Mouse (Mus musculus): Measurements from ENCODE around the gene Drap1.
"Not testable (repeated sequence)": the region's sequence is repeated elsewhere in the genome, so short reads cannot be mapped to it uniquely, and the experiment has no call there.

Drap1 gene

GRCm38 (mm10) chr19:5419630-5420029 is 5.1 kb downstream of the Drap1 start:
- DNase-seq (ENCODE audit: low read depth), result no peak

DNA sequence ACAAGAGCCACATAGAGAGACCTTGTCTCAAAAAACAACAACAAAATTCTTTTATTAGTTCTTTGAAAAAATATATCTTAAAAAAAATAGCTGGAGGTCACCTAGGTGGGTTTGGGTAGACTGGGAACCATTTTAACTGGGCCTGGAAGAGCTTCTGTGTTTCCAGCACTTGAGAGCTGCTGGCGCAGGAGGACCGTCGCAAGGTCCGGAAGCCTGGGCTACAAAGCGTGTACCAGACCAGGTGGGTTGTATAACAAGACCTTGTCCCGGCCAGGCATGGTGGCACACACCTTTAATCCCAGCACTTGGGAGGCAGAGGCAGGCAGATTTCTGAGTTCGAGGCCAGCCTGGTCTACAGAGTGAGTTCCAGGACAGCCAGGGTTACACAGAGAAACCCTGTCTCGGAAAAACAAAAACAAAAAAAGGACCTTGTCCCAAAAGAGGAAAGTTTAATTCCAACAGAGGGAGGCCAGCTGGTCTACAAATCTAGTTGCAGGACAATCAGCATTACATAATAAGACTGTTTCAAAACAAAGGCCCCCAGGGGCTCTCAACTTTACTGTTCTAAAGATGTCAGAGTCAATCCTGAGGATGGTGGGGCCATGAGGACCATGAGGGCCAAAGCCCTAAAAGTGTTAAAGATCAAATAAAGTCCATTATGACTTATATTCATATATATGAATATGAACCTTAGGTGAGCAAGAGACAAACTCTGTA is 5.9 kb downstream of the Drap1 start:
- no peak for DNase-seq (ENCODE audit: low read depth)

- DNase-seq (ENCODE audit: low read depth), result no peak
Observed at GRCm38 (mm10) chr19:5414534-5414957, 10.2 kb downstream of the Drap1 start.

DNA sequence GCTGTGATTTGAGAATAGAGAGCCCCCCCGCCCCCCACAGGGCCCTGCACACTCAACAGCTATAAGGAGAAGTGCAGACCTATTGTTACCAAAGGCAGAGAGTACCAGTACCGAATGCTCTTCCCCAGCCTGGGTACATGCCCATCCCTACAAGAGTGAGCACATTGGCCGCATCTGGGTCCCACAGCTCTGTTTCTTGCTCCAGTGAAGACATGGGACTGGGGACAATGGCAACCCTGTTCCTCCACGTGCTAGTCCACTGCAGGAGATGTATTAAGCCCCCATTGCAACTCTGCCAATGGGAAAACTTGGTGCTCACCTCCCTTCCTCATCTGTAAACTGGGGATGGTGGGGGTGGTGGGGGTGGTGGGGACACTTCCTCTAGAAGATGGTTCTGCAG is 10.9 kb downstream of the Drap1 start:
- no peak for DNase-seq (ENCODE audit: low read depth)

DNA sequence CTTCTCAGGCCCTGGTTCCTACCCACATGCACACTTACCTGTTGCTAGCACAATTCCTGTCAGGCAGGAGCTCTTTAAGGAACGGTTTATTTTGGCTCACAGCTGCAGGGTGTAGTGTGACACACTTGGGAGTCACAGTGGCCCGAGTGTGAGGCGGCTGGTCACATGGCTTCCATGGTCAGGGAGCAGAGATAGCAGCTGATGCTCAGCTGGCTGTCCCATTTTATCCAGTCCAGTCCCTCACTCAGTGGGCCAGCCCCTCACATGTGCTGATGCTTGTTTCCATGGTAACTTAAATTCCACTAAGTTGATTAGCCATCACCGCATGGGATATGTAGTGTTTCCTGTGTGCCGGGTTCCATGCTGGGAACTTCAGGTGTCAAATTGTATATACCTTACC is 12.8 kb downstream of the Drap1 start:
- no peak for DNase-seq (ENCODE audit: low read depth)

GRCm38 (mm10) chr19:5410641-5411040 is 14.1 kb downstream of the Drap1 start:
- no peak for DNase-seq (ENCODE audit: low read depth)

- peak; percentile 91 for DNase-seq (ENCODE audit: low read depth)
Observed at GRCm38 (mm10) chr19:5409068-5409467, 15.7 kb downstream of the Drap1 start.

DNA sequence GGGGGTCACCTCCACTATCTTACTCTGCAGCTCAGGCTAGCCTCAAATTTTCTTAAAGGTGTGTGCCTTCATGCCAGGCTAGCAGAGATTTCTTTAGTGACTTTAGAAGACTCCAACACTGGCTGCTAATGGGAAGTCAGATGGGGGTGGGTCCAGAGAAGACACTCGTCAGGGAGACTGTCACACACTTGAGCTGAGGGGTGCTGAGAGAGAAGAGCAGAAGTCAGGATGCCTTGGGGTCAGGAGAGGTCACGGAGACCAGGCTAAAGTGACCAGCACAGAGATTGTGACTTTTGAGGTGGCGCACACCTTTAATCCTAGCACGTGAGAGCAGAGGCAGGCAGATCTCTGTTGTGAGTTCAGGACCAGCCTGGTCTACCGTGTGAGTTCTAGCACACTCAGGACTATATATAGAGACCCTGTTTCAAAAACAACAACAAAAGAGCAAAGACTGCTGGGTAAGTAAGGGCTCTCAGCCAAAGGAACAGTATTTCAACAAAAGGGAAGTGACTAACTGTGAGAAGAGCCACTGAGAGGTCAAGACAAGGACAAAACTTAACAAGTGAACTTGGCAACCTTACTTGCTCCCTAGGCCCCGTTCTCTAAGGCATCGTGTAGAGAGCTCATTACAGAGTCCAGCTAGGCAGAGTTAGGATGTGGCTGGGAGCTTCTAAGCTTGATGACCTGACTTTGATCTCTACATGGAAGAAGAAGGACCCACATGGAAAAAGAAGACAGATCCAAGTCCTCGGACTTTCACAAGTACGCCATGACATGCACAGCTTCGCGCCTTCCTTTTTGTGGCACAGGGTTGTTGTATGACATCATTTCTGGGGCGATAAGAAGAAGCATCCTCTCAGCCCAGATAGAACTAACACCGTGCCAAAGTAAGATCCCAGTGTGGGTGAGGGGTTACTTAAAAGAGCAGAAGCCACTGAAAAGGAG is 16.4 kb downstream of the Drap1 start:
- DNase-seq (ENCODE audit: low read depth), result peak; percentile 36

DNA sequence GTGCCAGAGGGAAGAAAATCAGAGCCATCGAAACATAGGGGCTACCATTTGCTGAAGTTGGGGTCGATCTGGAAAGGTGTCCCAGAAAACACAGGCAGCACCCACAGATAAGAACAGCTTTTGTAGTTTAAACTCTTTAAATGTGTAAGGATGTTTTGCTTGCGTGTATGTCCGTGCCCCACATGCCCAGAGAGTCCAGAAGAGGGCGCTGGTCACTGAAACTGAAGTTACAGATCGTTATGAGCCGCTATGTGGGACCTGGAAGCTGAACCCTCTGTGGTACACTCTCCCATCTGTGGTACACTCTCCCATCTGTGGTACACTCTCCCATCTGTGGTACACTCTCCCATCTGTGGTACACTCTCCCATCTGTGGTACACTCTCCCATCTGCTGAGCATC is 17.6 kb downstream of the Drap1 start:
- DNase-seq (ENCODE audit: low read depth), result no peak

DNA sequence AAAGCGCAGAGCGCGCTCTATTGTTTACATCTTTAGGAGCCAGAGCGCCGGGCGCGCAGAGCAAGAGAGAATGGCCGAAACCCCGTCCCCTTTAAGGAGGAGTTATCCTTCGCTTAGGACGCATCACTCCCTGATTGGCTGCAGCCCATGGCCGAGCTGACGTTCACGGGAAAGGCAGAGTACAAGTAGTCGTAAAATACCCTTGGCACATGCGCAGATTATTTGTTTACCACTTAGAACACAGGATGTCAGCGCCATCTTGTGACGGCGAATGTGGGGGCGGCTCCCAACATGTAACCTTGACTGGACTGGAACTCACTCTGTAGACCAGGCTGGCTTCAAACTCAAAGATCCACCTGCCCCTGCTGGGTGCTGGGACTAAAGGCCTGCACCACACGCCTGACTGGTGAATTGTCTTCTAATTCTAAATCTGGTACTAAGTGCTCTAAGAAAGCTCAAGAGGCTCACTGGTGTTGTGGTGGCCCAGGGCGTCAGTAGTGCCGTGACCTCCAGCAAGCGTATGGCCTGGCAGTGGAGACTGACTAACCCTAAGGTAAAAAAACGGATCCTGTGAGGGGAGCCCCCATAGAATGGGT is 18.1 kb downstream of the Drap1 start:
- not testable (repeated sequence) for DNase-seq (ENCODE audit: low read depth)

DNA sequence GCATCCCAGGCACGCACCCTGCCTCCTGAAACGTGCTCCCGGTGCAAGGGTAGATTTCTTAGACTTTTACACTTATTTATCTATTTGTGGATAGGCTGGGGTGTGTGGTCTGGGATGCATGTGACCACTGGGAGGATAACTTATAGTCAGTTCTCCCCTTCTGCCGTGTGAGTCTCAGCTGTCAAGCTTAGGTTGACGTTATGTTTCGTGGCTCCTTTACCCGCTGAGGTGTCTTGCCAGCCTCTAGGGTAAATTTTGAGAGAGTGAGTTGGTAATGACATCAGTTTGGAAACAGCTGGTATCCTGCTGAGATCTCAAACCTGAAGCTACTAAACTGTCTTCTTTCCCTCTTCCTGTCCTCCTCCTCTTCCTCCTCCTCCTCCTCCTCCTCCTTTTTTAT is 18.9 kb downstream of the Drap1 start:
- no peak for DNase-seq (ENCODE audit: low read depth)

DNA sequence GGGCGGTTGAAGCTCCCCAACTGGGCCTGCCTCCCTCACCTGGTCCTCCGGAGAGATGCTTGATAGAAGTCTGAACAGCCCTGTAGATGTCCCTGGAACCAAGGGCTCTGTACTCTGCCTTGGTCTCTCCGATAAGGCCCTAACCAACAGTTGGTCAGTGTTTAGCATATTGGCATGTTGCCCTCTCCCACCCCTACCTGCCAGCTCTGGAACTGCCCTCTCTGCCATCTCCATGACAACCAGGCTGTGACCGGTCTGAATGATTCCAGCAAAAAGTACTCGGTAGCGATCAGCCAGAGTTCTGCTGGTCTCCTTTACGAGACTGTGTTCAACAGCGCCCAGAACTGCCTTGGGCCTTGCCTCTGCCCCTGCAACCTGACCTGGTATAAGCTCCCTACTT is 22.5 kb downstream of the Drap1 start, which contains the start of gene Tsga10ip:
TSS of gene Tsga10ip (minus strand) at position 234 of the 400 bp plus-strand sequence.
- DNase-seq (ENCODE audit: low read depth), result no peak

DNA sequence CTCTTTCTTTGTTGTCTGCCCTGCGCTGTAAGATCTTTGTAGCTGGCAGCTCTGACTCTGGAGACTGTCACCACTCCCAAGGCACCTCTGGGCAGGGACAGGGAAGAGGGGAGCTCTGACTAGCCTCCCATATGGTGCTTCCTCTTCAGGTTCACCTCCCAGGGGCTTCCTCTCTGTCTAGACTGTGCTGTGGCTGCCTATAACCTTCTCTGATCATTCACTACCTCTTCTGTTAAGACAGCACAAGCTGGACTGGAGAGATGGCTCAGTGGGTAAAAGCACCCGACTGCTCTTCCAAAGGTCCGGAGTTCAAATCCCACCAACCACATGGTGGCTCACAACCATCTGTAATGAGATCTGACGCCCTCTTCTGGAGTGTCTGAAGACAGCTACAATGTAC is 23.7 kb downstream of the Drap1 start:
- DNase-seq (ENCODE audit: low read depth), result not testable (repeated sequence)

DNA sequence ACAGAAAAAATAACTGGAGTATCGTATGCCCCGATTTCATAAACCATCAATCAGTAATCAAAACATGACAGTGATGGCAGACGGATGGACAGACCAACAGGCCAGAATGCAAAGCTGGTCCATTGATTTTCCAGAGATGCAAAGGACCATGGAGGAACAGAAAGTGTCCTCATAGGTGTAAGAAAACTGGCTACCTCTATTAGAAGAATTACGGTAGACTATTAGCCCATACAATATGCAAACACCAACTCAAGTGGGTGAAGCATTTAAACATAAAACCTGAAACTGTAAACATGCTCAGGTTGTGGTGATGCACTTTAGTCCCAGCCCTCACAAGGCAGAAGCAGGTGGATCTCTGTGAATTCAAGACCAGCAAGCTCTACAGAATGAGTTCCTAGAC is 29.4 kb downstream of the Drap1 start:
- DNase-seq (ENCODE audit: low read depth), result no peak

DNA sequence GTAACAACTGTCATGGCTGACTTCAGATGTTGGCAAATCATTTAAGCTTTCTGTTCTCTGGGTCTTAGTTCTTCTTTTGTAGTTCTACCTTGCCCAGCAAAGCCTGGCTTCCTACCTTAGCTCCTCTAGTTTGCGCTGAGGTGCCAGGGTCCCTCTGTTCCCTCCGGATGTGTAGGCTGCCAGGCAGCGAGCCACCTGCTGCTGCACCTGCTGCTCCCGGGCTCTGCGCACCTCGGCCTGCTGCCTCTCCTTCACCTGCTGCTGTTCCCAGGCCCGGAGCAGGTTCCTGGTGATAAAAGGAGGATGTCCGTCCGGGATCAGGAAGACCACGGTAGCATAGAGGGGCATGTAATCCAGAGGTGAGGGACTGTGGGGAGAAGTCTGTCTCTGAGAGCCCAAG is 30.6 kb downstream of the Drap1 start:
- no peak for DNase-seq (ENCODE audit: low read depth)

DNA sequence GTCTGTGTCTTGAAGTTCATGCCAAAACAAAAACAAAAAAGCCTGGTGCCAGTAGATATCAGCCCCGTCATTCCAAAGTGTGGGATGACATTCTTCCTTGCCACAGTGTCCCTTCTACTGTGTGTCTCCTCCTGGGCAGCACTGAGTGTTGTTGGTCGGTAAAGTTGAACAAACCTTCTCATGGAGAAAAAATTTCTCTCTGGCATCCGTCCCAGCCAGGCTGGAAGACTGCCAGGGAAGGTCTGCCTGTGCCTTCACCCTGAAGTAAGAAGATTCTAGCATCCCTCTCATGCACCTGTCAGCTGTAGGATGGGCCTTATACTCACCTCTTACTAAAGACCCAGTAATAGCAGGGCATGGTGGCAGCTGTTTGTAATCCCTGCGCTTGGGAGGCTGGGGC is 31.9 kb downstream of the Drap1 start:
- DNase-seq (ENCODE audit: low read depth), result peak; percentile 90

GRCm38 (mm10) chr19:5390416-5390815 is 34.4 kb downstream of the Drap1 start:
- DNase-seq (ENCODE audit: low read depth), result no peak

DNA sequence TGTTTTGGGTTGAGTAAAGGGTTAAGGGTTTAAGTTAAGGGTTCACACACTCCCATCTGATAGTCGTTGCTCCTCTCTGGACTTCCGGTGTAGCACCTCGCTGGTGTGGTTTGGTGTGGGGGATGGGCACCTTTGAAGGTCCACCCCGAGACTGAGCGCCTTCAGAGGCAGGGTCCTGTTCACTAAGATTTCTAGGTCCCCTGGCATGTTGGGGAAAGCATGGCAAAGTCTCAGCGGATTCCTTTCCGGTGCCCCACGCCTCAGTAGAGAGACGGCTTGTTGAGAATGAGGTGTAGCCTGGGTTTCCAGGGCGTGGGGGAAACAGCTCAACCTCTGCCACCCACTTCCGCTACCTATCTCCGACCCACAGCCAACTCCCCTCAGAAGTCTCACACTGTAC is 35.1 kb downstream of the Drap1 start:
- DNase-seq (ENCODE audit: low read depth), result peak; percentile 20

- peak; percentile 98 for DNase-seq (ENCODE audit: low read depth)
Observed at GRCm38 (mm10) chr19:5388588-5389242, 36.1 kb downstream of the Drap1 start, which contains the start of gene Sart1. TSS of gene Sart1 (minus strand) at chr19:5388703.

DNA sequence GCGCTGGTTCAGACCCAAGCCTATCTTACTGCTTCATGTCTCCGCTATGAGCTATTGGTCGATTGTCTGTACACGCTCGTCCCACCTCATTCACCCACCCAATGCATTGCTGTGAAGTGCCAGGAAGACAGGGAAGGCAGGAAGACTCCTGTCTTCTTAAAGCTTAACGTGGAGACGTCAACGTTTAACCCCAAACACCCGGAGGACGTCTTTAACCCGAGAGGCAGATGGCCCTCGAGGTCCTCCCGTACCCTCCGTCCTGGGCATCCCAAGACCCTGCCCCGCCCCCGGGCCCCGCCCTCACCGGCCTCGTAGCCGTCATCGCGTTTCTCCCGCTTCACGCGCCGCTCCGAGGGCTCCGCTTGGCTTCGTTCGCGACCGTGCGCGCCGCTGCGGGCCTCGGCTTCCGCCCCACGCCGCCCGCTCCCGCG is 36.8 kb downstream of the Drap1 start:
- peak; percentile 62 for DNase-seq (ENCODE audit: low read depth)

GRCm38 (mm10) chr19:5384715-5385114 is 40.1 kb downstream of the Drap1 start:
- DNase-seq (ENCODE audit: low read depth), result no peak

DNA sequence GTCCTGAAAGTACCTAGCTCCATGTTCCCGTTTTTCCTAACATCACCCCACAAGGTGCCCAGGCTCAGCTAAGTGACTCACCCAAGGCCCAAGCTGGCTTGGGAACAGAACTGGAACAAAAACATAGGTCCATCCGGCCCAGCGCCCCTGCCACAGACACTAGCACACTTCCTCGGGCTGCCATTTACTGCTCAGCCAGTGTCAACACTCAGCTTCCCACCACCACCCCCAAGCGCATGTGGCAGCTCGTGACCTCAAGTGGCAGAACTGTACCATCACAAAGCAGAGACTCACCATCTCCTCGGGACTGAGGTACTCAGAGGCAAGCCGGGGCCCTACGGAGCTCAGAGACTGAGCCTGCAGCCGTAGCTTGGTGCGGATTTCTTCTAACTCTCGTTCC is 41.5 kb downstream of the Drap1 start:
- no peak for DNase-seq (ENCODE audit: low read depth)

Data from NIH3T3 (cell line).